Mouse (Mus musculus) erythroblast, adult 5-6 weeks (primary cell): ENCODE results near the gene Ppp1r14d. TPM values are rescaled to one million over a fixed set of nuclear protein-coding genes. Genes with fewer than 3 reads are reported as not detected.

Experiments
- ATAC-seq: replicated peaks from 2 replicates; pipeline ENCODE4 v1.8.0; 2016; ENCODE audit warnings: moderate number of reproducible peaks, mild to moderate bottlenecking, moderate TSS enrichment, inconsistent platforms; ENCODE audit not compliant: poor library complexity, low FRiP score, severe bottlenecking
- total RNA-seq, 2 experiments: library from RNA; stranded (forward) in 1 of 2; stranded (reverse) in 1 of 2; fragments of 150-400 nt in 1 of 2; fragments of 200-764, 138-1000 nt in 1 of 2; gene quantifications; 2 replicates each; pipeline versions ENCODE4 v1.2.3 to v1.2.4; 2015 to 2017; ENCODE audit warnings: low replicate concordance in 2 of 2

Ppp1r14d gene
- total RNA-seq, 2 experiments from 2014 or later: not detected

DNA sequence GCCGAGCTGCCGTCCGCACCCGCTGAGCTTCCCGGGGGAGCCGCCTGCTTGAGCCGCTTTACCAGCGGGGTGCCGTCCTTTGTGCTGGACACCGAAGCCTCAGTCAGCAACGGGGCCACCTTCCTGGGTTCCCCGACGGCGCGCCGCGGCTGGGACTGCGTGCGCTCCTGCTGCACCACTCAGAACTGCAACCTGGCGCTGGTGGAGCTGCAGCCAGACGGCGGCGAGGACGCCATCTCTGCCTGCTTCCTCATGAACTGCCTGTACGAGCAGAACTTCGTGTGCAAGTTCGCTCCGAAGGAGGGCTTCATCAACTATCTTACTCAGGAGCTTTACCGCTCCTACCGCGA lies 8.1 kb upstream of the Ppp1r14d start:
- no peak for ATAC-seq

DNA sequence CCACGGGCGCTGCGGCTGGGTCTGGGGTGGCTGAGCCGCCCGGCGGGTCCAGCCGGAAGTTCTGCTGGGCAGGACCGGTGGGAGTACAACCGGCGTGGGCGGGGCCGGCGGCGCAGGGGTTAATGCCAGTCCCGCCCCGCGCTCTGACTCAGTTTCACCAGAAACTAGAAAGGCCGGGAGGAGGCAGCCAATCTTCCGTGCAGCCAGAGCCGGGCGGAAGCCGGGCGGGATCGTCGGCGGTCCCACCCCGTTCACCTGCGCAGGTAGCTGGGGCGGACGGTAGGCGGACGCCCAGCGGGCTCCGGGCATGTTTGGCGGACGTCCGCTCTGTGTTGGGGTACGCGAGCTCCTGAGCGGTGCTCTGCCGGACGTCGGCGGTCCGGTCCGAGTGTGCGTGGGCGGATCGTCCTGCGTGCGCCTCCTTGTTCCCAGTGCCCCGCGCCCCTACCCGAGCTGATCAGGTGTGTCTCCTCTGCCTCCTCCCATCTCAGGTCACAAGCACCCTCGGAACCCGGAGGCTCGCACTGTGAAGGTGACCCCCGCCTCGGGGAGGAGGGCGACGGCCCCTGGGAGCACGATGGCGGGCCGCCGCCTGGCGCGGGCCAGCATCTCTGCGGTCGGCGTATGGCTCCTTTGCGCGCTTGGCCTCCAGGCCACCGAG lies 7.6 kb upstream of the Ppp1r14d start, which contains the start of gene Spint1:
Gene Spint1, plus strand, starts transcription at position 153 of the 661 bp plus-strand sequence.
- no peak for ATAC-seq

DNA sequence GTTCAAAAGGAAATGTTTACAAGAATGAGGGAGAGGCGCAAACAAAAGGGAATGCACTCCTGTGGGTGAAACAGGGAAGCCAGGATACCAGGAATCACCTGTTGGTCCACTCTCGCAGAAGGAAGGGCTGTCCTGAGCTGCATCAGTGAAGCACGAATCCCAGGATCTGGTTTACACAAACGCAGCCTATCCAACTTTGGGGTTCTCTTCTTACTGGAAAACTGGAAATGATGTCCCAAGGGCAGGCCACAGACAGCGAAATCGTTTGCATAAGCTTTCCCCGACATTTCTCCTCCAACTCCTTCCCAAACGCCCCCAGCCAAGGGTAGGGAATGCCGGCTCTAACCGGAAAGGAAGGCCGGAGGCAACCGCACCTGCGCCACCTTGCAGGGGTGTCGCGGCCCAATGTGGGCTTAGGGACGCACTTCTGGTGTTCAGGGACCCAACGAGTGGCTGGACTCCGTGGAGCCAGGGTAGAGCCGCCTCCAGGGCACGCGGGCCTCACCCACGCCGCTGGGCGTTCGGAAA lies 7.0 kb upstream of the Ppp1r14d start:
- no peak for ATAC-seq

DNA sequence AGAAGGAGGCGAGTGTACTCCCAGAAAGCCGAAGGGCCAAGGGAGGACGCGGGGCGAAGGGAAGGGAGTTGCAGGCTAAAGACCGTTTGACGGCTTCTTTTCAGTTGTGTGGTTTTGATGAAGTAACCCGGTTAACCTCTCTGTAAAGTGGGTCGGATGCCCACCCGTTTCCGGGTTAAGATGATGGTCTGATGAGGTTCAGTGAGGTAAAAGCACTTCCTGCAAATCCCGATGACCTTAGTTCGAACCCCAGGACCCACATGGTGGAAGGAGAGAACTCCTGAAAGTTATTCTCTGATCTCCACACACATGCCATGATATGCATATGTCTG lies 20.6 kb downstream of the Ppp1r14d start:
- ATAC-seq: peak; percentile 62

DNA sequence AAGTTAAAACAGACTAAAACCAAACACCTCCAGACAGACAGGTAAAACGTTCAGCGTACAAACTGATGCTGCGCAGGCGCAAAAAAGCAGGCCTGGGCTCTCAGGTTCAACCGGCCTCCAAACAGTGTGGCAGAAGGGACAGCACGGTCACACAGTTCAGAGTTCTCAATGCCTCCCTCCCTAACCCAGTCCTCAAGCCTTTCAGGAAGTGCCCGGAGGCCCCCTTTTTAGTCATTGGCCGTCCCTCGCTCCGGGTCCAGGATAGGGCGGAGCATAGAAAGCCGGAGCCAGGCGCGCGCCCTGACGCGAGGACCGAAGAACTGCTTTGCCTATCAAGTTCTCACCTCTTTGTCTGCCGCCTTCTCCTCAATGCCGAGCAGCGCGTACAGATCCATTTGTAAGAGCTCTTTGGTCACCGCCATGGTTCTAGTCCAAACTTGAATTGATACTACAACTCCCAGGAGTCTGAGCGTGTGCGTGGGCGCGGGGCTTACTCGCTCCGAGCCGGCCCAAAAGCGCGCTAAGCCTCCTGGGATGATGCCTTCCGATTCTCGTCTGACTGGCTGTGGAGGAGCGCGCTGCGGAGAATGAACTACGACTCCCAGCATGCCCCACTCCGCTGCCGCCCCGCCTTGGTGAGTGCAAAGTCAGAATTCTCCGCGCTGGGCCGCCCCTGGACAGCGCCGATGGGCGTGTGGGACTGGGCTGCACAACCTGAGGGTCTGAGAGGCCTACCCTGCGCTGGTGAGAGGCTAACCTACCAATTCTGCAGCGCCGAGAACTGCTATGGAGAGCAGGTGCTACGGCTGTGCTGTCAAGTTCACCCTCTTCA lies 21.1 kb downstream of the Ppp1r14d start, which contains the start of the genes Zfyve19 and Dnajc17:
Gene Zfyve19, plus strand, starts transcription at position 274 of the 832 bp plus-strand sequence.
Gene Dnajc17, minus strand, starts transcription at position 452 of the 832 bp plus-strand sequence.
- ATAC-seq: peak; percentile 96

DNA sequence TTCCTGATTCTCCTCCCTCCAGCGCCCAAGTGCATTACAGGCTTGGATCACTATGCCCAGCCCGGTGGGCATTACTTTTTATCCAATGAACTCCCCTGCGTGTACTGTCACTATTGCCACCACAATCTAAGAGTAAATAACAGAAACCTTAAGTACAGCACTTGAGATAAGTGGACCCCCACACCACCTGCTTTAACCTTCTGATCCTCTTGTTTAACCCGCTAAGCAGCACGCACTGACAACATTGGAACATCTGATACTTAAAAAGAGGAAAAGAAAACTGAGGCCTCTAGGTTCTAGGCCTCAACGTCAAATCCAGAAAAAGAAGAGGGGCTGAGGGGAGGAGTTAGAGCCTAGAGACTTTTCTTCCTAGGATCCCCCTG lies 21.8 kb downstream of the Ppp1r14d start:
- ATAC-seq: 0 out of 2 replicates have a peak, but pooled peaks have one; percentile 6

DNA sequence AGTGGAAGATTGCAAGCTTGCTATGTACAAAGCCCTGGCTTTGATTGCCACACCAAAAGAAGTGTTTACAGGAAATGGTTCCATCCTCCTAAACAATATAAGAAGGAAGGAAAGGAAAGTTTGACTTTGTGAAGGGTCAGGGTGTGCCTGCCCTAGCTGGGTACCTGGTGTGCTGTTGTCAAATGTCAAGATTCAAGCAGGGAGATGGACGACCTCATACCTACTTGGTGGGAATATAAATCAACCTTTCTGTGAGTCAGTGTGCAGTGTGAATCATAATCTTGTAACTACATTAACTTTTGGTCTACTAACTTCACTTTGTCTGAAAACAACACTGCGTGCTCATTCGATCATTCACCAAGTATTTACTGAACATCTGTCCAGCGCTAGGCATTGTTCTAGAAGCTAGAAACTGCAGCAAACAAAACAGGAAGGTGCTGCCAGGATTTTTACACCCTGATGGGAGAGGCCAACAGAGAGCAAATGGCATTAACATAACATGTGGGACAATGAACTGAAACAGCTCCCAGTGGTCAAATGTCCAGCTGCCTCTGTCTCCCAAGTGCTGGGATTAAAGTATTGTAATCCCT lies 25.7 kb downstream of the Ppp1r14d start:
- no peak for ATAC-seq

DNA sequence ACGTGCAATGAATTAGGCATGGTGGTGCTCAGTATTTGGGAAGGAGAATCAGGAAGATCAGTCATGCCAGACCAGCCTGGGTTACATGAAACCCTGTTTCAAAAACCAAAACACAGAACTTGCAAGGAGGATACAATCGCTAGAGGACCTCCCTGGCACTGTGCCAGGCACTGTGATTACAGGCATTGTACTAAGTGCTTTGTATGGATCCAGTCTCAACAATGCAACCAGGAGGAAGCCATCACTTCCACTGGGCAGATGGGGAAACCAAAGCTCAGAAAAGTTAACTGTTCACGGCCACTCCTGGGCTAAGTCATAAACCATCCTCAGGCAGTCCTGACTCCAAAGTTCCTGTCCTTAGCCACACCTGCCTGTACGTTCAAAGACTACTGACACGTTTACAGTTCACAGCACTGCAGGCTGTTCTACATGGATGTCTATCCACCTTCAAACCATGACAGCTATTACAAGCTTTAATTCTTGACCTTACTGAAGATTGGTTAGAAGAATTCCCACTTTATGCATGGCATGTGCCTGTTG lies 26.7 kb downstream of the Ppp1r14d start:
- no peak for ATAC-seq

DNA sequence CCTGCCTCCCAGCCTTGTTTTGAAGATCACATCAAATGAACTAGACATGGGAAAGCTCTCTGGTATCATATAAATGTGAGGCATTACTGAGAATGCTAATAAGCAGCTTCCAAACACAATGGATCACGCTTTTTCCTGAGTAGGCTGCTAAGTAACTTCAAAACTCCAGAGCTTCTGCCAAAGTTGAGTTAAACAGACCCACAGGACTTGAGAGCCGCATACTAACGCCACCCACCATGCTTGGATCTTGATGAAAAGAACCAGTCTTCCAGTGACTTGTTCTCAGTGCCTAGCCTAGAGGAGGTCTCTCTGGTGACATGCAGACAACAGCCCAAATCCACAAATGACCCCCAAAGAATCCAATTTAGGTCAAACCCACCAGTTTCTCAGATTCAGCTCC lies 30.8 kb downstream of the Ppp1r14d start:
- ATAC-seq: no peak

DNA sequence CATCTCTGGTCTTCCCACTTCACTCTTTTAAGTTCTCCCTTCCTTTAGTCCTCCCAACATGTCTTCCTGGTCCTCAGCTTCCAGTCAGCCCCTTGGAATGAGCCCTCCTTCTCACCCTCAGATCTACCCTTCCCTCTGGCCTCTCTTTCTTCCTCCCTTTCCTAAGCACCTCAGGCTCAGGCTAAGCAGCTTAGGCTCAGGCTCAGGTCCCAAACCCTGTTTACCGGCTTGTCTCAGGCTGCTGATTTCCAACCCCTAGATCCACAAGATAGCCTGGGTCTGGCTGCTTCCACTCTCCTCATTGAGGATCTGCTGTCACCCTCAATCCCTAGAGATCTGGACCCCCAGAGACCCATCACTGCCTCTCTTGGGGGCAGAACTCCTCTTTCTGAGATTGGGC lies 31.7 kb downstream of the Ppp1r14d start:
- ATAC-seq: no peak

DNA sequence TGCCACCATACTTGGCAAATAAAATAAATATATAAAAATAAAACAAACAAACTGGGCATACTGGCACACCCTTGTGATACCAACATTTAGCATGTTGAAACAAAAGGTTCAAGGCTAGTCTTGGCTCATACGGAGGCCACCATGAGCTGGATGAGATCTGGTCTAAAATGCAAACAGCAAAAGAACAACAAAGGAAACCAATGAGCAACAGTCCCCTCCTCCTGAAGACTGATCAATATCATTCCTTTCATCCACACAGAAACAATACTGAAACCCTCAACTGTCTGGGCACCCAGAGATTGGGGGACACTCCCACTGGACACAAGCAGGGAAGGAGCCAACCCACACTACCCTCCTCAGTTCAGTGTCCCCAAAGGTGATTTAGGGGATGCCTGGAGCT lies 32.2 kb downstream of the Ppp1r14d start:
- ATAC-seq: no peak

DNA sequence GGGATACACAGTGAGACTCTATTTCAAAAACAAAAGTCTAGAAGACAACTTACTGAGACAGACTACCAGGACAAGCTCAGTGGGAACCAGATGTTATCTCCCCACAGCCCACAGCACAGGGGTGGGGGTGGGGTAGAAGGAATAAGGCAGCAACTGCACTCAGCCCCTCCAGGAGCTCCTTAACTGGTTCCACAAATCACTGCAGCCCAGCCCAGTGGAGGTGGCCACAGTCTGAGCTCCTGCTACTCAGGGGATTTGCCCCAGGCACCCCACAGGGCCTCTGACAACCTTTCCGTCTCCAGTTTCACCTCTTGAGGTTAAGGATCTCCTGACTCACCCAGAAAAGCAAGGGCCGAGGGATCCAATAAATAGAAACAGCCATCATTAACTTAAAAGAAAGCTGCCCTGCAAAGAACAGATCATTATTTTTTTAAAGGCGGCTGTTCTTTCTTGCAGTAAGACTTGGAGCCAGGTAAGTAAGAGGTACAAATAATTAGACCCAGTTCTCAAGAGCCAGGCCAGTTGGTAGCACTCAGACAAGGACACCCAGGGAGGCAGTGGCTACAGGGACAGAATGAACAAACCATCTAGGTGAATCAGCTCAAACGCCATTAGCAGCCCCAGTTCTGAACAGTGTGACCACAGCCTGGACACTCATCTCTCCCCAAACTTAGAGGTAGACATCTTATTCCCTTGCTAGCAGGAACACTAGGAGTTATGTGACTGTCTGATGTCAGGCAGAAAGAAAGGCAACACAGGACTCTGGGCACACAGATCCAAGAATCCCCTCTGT lies 33.2 kb downstream of the Ppp1r14d start:
- no peak for ATAC-seq

DNA sequence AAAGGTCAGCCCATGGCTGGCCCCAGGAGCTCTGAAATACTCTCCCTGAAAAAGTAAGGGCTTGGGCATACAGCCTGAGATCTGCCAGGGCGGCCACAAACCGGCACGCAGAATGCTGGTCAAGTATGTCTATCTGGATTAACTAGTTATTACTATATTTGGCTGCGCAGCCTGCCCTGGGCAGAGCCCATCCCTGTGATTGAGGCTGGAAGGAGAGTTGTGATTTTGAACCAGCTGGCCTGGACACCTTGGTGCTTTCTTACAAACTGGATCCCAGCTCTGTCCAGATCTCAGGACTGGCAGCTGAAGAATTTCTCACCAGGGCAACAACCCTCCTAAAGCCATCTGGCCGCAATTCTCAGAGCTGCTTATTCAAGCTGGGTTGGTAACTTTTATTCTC lies 35.6 kb downstream of the Ppp1r14d start:
- ATAC-seq: no peak

DNA sequence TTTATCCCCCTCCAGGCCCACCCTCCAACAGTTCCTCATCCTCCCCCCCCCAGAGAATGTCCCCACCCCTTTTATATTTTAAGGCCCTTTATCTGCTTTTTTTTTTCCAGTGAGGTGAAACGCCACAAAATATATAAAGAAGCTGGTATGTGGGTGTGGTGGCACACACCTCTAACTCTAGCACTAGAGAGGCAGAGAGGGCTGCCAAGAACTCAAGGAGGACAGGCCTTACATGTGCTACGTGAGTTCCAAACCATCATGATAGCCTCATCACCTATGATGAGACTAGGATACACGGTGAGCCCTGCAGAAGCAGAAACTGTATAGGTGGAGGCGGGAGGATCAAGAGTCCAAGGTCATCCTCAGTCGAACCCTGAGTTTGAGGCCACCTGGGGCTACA lies 38.7 kb downstream of the Ppp1r14d start:
- ATAC-seq: no peak

DNA sequence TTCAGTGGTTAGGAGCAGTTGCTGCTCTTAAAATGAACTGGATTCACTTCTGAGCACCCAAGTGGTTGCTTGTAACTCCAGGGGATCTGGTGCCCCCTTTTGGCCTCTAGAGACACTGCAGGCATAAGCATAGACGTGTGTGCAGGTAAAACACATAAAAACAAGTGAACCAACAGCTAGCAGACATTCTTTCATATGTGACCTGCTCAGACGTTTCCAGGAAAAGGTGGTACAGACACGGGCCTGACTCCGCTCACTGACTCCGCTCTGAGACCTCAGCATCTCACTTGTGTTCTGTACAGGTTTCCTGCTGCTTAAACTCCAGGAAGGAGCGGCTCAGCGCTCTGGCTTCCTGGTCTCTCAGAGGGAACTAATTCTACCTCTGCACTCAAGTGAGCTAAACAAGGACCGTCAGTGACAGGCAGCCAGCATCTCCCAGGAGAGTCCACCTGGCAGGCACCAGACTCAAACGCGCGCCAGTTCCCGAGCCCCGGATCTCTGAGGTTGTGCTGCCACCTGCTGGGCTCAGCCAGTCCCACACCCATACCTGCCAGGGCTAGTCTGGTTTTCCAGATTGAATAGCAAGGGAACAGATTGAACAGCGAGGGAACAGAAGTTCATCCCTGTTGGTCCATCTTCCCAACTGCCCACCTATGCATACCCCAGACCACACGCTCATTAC lies 40.5 kb downstream of the Ppp1r14d start:
- peak; percentile 95 for ATAC-seq

DNA sequence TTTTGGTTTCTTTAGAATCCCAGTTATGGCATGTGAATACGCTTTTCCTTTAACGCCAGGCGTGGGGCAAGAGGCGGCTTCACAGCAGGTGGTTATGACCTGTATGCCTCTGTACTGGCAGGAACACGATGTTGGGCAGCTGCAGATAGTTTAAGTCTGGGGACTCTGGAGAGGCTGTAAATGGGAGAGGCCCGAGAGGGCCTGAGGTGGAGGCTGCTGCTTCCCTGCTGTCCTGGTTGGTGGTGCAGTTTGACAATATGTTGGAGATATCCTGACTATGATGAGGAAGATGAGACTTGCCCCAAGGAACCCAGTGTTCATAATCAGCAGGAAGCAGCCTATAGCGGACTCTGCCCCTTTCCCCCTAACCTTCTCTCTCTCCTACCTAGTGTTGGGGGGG lies 46.8 kb downstream of the Ppp1r14d start:
- ATAC-seq: no peak

DNA sequence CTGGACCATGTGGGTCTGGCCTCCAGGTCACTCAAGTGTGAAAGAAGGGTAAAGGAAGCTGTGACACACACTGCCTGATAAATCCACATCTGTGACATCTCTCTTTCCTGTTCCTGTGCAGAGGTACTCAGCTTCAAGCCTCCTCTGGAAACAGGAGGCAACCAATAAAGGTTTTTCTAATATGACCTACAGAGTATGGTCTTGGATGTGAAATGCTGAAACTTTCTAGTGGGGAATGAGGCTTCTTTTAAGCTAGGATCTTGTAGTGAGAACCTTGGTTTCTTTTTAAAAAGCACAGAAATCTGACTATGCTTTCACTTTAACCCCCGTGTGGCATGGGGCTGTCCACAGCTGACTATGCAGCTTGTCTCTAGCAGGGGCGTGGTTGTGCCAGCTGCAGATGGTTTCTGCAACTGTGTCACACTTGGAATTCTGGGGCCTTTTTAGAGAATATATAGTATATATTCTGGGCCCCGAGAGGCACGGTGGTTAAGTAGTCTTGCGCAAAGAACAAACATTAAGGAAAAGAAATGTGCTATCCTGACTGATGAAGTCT lies 52.2 kb downstream of the Ppp1r14d start:
- ATAC-seq: no peak

DNA sequence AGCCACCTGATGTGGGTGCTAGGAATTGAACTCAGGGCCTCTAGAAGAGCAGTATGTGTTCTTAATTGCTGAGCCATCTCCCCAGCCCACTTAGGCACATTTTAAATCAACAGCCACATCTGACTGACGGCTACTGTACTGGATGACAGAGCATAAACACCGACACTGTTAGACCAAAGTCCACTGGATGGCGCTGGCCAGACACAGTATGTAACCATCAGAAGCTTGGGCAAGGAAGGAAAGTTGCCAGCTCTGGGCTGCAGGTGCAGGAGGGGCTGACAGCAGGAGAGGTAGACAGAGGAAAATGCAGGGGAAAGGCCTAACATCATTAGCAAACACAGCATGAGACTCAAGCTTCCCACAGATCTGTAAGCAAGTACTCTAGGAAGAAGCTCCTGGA lies 52.9 kb downstream of the Ppp1r14d start:
- ATAC-seq: no peak

DNA sequence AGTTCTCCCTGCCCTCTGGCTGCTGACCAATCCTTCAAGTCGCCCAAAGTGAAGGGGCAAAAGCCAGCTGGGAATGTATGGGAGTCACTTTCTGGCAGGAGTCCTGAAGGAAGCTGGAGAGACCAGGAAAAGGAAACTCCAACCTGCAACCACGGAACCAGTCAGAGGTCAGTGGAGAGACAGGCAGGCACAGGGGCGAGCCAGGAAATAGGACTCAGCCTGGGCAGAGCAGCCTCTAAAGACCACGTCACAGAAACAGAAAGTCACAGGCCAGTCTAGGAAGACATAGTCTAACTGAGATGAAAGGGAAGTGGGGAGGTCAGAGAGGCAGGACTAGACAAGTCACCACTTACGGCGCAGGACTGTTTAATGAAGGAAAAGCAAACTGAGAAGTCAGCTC lies 54.1 kb downstream of the Ppp1r14d start:
- ATAC-seq: no peak
